Comparison of ENCODE assay signal across 24 mouse cellular contexts in the genomic region with DNA sequence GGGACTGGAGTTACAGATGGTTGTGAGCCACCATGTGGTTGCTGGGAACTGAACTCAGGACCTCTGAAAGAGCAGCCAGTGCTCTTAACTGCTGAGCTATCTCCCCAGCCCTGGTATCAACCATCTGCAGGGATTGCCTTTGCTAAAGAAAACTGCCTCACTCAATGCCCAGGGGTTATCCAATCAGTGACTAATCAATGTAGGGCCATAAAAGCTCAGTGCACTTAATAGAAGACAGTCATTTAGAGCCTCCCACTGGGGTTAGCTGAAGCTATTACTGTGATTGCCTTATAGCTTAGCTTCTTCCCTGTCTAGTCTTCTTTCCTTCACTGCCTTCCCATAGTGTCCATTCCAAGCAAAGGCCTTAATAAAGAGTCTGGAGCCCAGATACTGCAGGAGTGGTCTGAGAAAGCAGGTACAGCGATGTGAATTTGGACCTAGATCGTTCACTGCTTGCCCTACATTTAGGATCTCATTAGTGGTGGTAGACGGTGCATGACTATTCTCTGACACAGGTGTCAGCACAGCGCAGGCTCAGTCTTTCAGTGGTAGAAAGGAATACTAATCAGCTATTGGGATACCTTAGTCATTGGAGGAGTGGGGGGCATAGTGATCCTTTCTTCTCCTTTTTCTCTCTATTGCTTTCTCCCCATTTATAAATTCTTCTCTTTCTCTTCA. TPM values are rescaled to one million over a fixed set of nuclear protein-coding genes. Genes with fewer than 3 reads are reported as not detected.
DNase-seq lines count a peak whose midpoint lies in the region; ATAC-seq lines count a peak whose summit lies in the region.
"Had no signal": no experiment of that assay in that cellular context is flagged by ENCODE, and none has a peak within 500 bp of the region (broad histone marks: within the 10 kb centered on the region; RNA-seq: fewer than 3 reads in every experiment).

No protein-coding gene starts in this region.

- H3K4me2 ChIP-seq in hindbrain, embryonic 16.5 days (ENCODE audit: low read length) = no peak overlapping the region
- no peak overlapping the region for H3K4me2 ChIP-seq in neural tube, embryonic 12.5 days (replicated peaks)
- H3K4me2 ChIP-seq in neural tube, embryonic 15.5 days = no peak overlapping the region
- no peak overlapping the region for H3K4me2 ChIP-seq in kidney, embryonic 14.5 days (replicated peaks; ENCODE audit: low read depth, low read length)
- H3K4me2 ChIP-seq: embryonic facial prominence, embryonic 13.5 days; forebrain, embryonic 12.5 days; forebrain, embryonic 15.5 days; heart, embryonic 11.5 days had no signal

- H3K4me1 ChIP-seq in heart, embryonic 10.5 days = no peaks in the 10 kb centered on the region
- H3K4me1 ChIP-seq in hindbrain, embryonic 16.5 days (ENCODE audit: control insufficient read depth, insufficient read depth, low read depth, low read length) = no peaks in the 10 kb centered on the region
- no peaks in the 10 kb centered on the region for H3K4me1 ChIP-seq in hindbrain, embryonic 10.5 days (replicated peaks)
- no peaks in the 10 kb centered on the region for H3K4me1 ChIP-seq in neural tube, embryonic 12.5 days
- H3K4me1 ChIP-seq in neural tube, embryonic 15.5 days = no peaks in the 10 kb centered on the region
- no peaks in the 10 kb centered on the region for H3K4me1 ChIP-seq in kidney, embryonic 14.5 days (ENCODE audit: control insufficient read depth, insufficient read depth, low read length)
- H3K4me1 ChIP-seq: embryonic facial prominence, embryonic 10.5 days; embryonic facial prominence, embryonic 13.5 days; forebrain, embryonic 12.5 days; forebrain, embryonic 15.5 days had no signal

- no peaks in the 10 kb centered on the region for H3K27me3 ChIP-seq in heart, embryonic 10.5 days (ENCODE audit: insufficient read depth, poor library complexity, severe bottlenecking)
- H3K27me3 ChIP-seq in hindbrain, embryonic 16.5 days (replicated peaks; ENCODE audit: control insufficient read depth, insufficient read depth, low read length) = no peaks in the 10 kb centered on the region
- H3K27me3 ChIP-seq in hindbrain, embryonic 10.5 days (ENCODE audit: insufficient read depth, poor library complexity, severe bottlenecking) = no peaks in the 10 kb centered on the region
- H3K27me3 ChIP-seq in neural tube, embryonic 12.5 days (replicated peaks) = no peaks in the 10 kb centered on the region
- no peaks in the 10 kb centered on the region for H3K27me3 ChIP-seq in neural tube, embryonic 15.5 days (replicated peaks)
- H3K27me3 ChIP-seq in kidney, embryonic 14.5 days (ENCODE audit: control insufficient read depth, insufficient read depth, low read length) = no peaks in the 10 kb centered on the region
- H3K27me3 ChIP-seq: embryonic facial prominence, embryonic 13.5 days; forebrain, embryonic 12.5 days; forebrain, embryonic 15.5 days had no signal

- no peak overlapping the region for H3K4me3 ChIP-seq in heart, embryonic 10.5 days
- no peak overlapping the region for H3K4me3 ChIP-seq in hindbrain, embryonic 16.5 days (ENCODE audit: low read length)
- H3K4me3 ChIP-seq in hindbrain, embryonic 10.5 days = no peak overlapping the region
- no peak overlapping the region for H3K4me3 ChIP-seq in neural tube, embryonic 12.5 days
- no peak overlapping the region for H3K4me3 ChIP-seq in neural tube, embryonic 15.5 days (replicated peaks)
- no peak overlapping the region for H3K4me3 ChIP-seq in kidney, embryonic 14.5 days (ENCODE audit: low read length)
- H3K4me3 ChIP-seq: embryonic facial prominence, embryonic 10.5 days; embryonic facial prominence, embryonic 13.5 days; erythroblast, embryonic 14.5 days; forebrain, embryonic 12.5 days; forebrain, embryonic 15.5 days; heart, adult 2 months had no signal

- ATAC-seq in hindbrain, embryonic 16.5 days = peak; percentile 73
- ATAC-seq in neural tube, embryonic 12.5 days (ENCODE audit: low FRiP score, low read depth) = 0 out of 2 replicates have a peak, but pooled peaks have one; percentile 44
- ATAC-seq in neural tube, embryonic 15.5 days (ENCODE audit: low FRiP score) = peak; percentile 82
- no peak for ATAC-seq in kidney, embryonic 14.5 days (ENCODE audit: low FRiP score, low TSS enrichment)
- ATAC-seq: activated CD4-positive, CD25-positive, alpha-beta regulatory T cell, adult 4 months; forebrain, embryonic 15.5 days had no signal

- WGBS in heart, embryonic 10.5 days = 70% methylated on average over 4 of the region's 4 CpGs
- 70% methylated on average over 4 of the region's 4 CpGs for WGBS in hindbrain, embryonic 16.5 days
- WGBS in hindbrain, embryonic 10.5 days = 79% methylated on average over 4 of the region's 4 CpGs
- WGBS in neural tube, embryonic 12.5 days = 65% methylated on average over 4 of the region's 4 CpGs
- 39% methylated on average over 4 of the region's 4 CpGs for WGBS in neural tube, embryonic 15.5 days
- WGBS in kidney, embryonic 14.5 days = 54% methylated on average over 4 of the region's 4 CpGs

- H3K36me3 ChIP-seq in heart, embryonic 10.5 days = no peaks in the 10 kb centered on the region
- H3K36me3 ChIP-seq in hindbrain, embryonic 16.5 days (ENCODE audit: control insufficient read depth, insufficient read depth, low read length) = no peaks in the 10 kb centered on the region
- no peaks in the 10 kb centered on the region for H3K36me3 ChIP-seq in hindbrain, embryonic 10.5 days
- no peaks in the 10 kb centered on the region for H3K36me3 ChIP-seq in neural tube, embryonic 12.5 days
- H3K36me3 ChIP-seq in neural tube, embryonic 15.5 days = no peaks in the 10 kb centered on the region
- no peaks in the 10 kb centered on the region for H3K36me3 ChIP-seq in kidney, embryonic 14.5 days (ENCODE audit: control insufficient read depth, insufficient read depth, low read length)
- H3K36me3 ChIP-seq: embryonic facial prominence, embryonic 10.5 days; embryonic facial prominence, embryonic 13.5 days; forebrain, embryonic 12.5 days; forebrain, embryonic 15.5 days had no signal

- H3K9me3 ChIP-seq in heart, embryonic 10.5 days = no peaks in the 10 kb centered on the region
- no peaks in the 10 kb centered on the region for H3K9me3 ChIP-seq in hindbrain, embryonic 16.5 days (ENCODE audit: control insufficient read depth, low read length)
- no peaks in the 10 kb centered on the region; the same call in 1 of the 2 replicates for H3K9me3 ChIP-seq in hindbrain, embryonic 10.5 days
- no peaks in the 10 kb centered on the region for H3K9me3 ChIP-seq in neural tube, embryonic 12.5 days
- no peaks in the 10 kb centered on the region for H3K9me3 ChIP-seq in neural tube, embryonic 15.5 days (replicated peaks)
- no peaks in the 10 kb centered on the region for H3K9me3 ChIP-seq in kidney, embryonic 14.5 days (ENCODE audit: control insufficient read depth, low read length)
- H3K9me3 ChIP-seq: embryonic facial prominence, embryonic 13.5 days; forebrain, embryonic 12.5 days; forebrain, embryonic 15.5 days had no signal

- no peak overlapping the region for H3K9ac ChIP-seq in hindbrain, embryonic 16.5 days (ENCODE audit: low read depth, low read length)
- no peak overlapping the region for H3K9ac ChIP-seq in neural tube, embryonic 12.5 days
- no peak overlapping the region for H3K9ac ChIP-seq in neural tube, embryonic 15.5 days (replicated peaks)
- no peak overlapping the region for H3K9ac ChIP-seq in kidney, embryonic 14.5 days (ENCODE audit: low read depth, low read length)
- H3K9ac ChIP-seq: embryonic facial prominence, embryonic 13.5 days; forebrain, embryonic 12.5 days; forebrain, embryonic 15.5 days had no signal

- DNase-seq in heart, adult 11 months = peak; percentile 58
- no peak for DNase-seq in heart, embryonic 10.5 days (ENCODE audit: low spot score)
- DNase-seq in hindbrain, embryonic 10.5 days (ENCODE audit: low spot score) = no peak
- DNase-seq in neural tube, embryonic 10.5 days (ENCODE audit: extremely low spot score, low spot score) = no peak
- DNase-seq: adrenal gland, adult 8-10 months; adrenal gland, postnatal 25 days; cerebellum, adult 11-12 months; cerebellum, adult 8-10 months; cerebellum, postnatal 10 days; cerebellum, postnatal 36 days; embryo, embryonic 11 days; gastrocnemius, postnatal 25 days; heart, adult 2 months had no signal

- no peak overlapping the region for H3K27ac ChIP-seq in heart, embryonic 10.5 days
- no peak overlapping the region for H3K27ac ChIP-seq in hindbrain, embryonic 16.5 days (ENCODE audit: low read depth, low read length)
- no peak overlapping the region for H3K27ac ChIP-seq in hindbrain, embryonic 10.5 days
- H3K27ac ChIP-seq in neural tube, embryonic 12.5 days = no peak overlapping the region
- no peak overlapping the region for H3K27ac ChIP-seq in neural tube, embryonic 15.5 days (replicated peaks)
- no peak overlapping the region for H3K27ac ChIP-seq in kidney, embryonic 14.5 days (ENCODE audit: low read depth, low read length)
- H3K27ac ChIP-seq: embryonic facial prominence, embryonic 10.5 days; embryonic facial prominence, embryonic 13.5 days; forebrain, embryonic 12.5 days; forebrain, embryonic 15.5 days; heart, adult 2 months had no signal

RNA-seq across cellular contexts. Expression of a gene that starts 21.5 kb away (rescaled TPM):
- polyA plus RNA-seq in heart, embryonic 10.5 days (2016; fragmentation: Nextera tagmentation; extraction: Ambion mirVana) = 28.0 and 28.4 TPM in 2 replicates
- polyA plus RNA-seq in hindbrain, embryonic 16.5 days (2015; fragmentation: Nextera tagmentation; extraction: Ambion mirVana) = 32.2 and 35.3 TPM in 2 replicates
- polyA plus RNA-seq in hindbrain, embryonic 10.5 days (2016; fragmentation: Nextera tagmentation; extraction: Ambion mirVana) = 20.2 and 22.2 TPM in 2 replicates
- polyA plus RNA-seq in neural tube, embryonic 12.5 days (2016; fragmentation: Nextera tagmentation; extraction: Ambion mirVana) = 26.3 and 29.2 TPM in 2 replicates
- polyA plus RNA-seq in neural tube, embryonic 15.5 days (2015; fragmentation: Nextera tagmentation; extraction: Ambion mirVana) = 33.5 and 34.2 TPM in 2 replicates
- 29.0 and 38.4 TPM in 2 replicates for polyA plus RNA-seq in kidney, embryonic 14.5 days (2014; fragmentation: Nextera tagmentation; extraction: Ambion mirVana)

RNA-seq across cellular contexts. Expression of a gene that starts 56.0 kb away (rescaled TPM):
- polyA plus RNA-seq in heart, embryonic 10.5 days (2016; fragmentation: Nextera tagmentation; extraction: Ambion mirVana) = 52.9 and 60.2 TPM in 2 replicates
- polyA plus RNA-seq in hindbrain, embryonic 16.5 days (2015; fragmentation: Nextera tagmentation; extraction: Ambion mirVana) = 173 and 181 TPM in 2 replicates
- polyA plus RNA-seq in hindbrain, embryonic 10.5 days (2016; fragmentation: Nextera tagmentation; extraction: Ambion mirVana) = 88.5 and 106 TPM in 2 replicates
- 138 and 143 TPM in 2 replicates for polyA plus RNA-seq in neural tube, embryonic 12.5 days (2016; fragmentation: Nextera tagmentation; extraction: Ambion mirVana)
- 187 and 223 TPM in 2 replicates for polyA plus RNA-seq in neural tube, embryonic 15.5 days (2015; fragmentation: Nextera tagmentation; extraction: Ambion mirVana)
- 81.7 and 103 TPM in 2 replicates for polyA plus RNA-seq in kidney, embryonic 14.5 days (2014; fragmentation: Nextera tagmentation; extraction: Ambion mirVana)
